Mouse (Mus musculus) effector memory CD4-positive, alpha-beta T cell, adult 7 months (primary cell): Measurements from ENCODE around the gene Tlr5. TPM values are rescaled to one million over a fixed set of nuclear protein-coding genes. Genes with fewer than 3 reads are reported as not detected.

Experiments used
- polyA plus RNA-seq: library from polyadenylated mRNA; unstranded; fragments of 100-300 nt; shearing (Covaris generic); gene quantifications from one replicate; pipeline ENCODE4 v1.2.1, GENCODE M21; 2017

Gene Tlr5
- polyA plus RNA-seq, result not detected

GRCm38 (mm10) chr1:182954287-182955046 is at the start of gene Tlr5:
Gene Tlr5 (plus strand): TSS chr1:182954788.

Other genes with a start within 250 kb of the Tlr5 start
- not detected for gene Ccdc185, start 205.6 kb upstream of the Tlr5 start, polyA plus RNA-seq
- gene Susd4, start 190.9 kb upstream of the Tlr5 start, polyA plus RNA-seq, result 2.6 TPM